Mouse (Mus musculus) midbrain, postnatal 0 days (tissue): ENCODE results near the gene Apc2. TPM values are rescaled to one million over a fixed set of nuclear protein-coding genes. Genes with fewer than 3 reads are reported as not detected.

Experiments
- ATAC-seq: fragments of 200-750 bp; cut with Nextera tagmentation; 2 replicates; pipeline ENCODE4 v1.8.0; 2017; ENCODE audit warnings: moderate number of reproducible peaks, mild to moderate bottlenecking, moderate TSS enrichment, moderate library complexity; ENCODE audit not compliant: low FRiP score
- DNase-seq: peaks from one replicate; pipeline ENCODE4 v3.0.0-alpha.2; 2015; ENCODE audit warnings: low spot score
- H3K27ac ChIP-seq: fragments of 300-500 bp; sonication (generic); 2 replicates; pipeline ENCODE4 v1.5.1; 2014; ENCODE audit warnings: low read depth, mild to moderate bottlenecking, low read length, mixed read lengths
- H3K27me3 ChIP-seq: fragments of 300-500 bp; sonication (generic); 2 replicates; pipeline ENCODE4 v1.6.1; 2014; ENCODE audit warnings: low read length, control low read depth, mixed read lengths; ENCODE audit not compliant: insufficient read depth
- H3K36me3 ChIP-seq: fragments of 300-500 bp; sonication (generic); 2 replicates; pipeline ENCODE4 v1.6.1; 2014; ENCODE audit warnings: low read length, control low read depth, mixed read lengths; ENCODE audit not compliant: insufficient read depth
- H3K4me1 ChIP-seq: fragments of 300-500 bp; sonication (generic); 2 replicates; pipeline ENCODE4 v1.6.1; 2014; ENCODE audit warnings: mild to moderate bottlenecking, control low read depth, antibody characterized with exemption, low read length, mixed read lengths; ENCODE audit not compliant: insufficient read depth
- H3K4me2 ChIP-seq: fragments of 300-500 bp; sonication (generic); 2 replicates; pipeline ENCODE4 v1.6.1; 2014; ENCODE audit warnings: low read depth, mild to moderate bottlenecking, low read length, mixed read lengths; ENCODE audit not compliant: poor library complexity, severe bottlenecking
- H3K4me3 ChIP-seq: fragments of 300-500 bp; sonication (generic); 2 replicates; pipeline ENCODE4 v1.5.1; 2014; ENCODE audit warnings: low read depth, mild to moderate bottlenecking, low read length, moderate library complexity
- H3K9ac ChIP-seq: fragments of 300-500 bp; sonication (generic); replicated peaks from 2 replicates; pipeline ENCODE4 v1.6.1; 2014; ENCODE audit warnings: mild to moderate bottlenecking, low read length, moderate library complexity, mixed read lengths; ENCODE audit not compliant: poor library complexity, severe bottlenecking
- H3K9me3 ChIP-seq: fragments of 300-500 bp; sonication (generic); 2 replicates; pipeline ENCODE4 v1.6.1; 2016; ENCODE audit warnings: low read length, control low read depth
- CTCF ChIP-seq: IDR thresholded peaks from 2 replicates; pipeline ENCODE4 v1.5.1; 2016; ENCODE audit warnings: antibody characterized with exemption, mild to moderate bottlenecking
- WGBS: fragments of 180-500 bp; shearing (Covaris S2); extraction: QIAGEN DNeasy Blood & Tissue Kit; methylation state at CpG from one replicate; pipeline ENCODE4 v1.1.7; 2014; 5-methylcytosine and 5-hydroxymethylcytosine counted together
- microRNA-seq: library from miRNA; unstranded; fragments of <30 nt; microRNA quantifications from one replicate; pipeline ENCODE4, GENCODE M21; 2016; ENCODE audit warnings: borderline number of aligned reads
- polyA plus RNA-seq: library from polyadenylated mRNA; unstranded; fragments of >200 nt; fragmentation: Nextera tagmentation; extraction: Ambion mirVana; gene quantifications from 2 replicates; pipeline ENCODE4 v1.2.1, GENCODE M21; 2015
- total RNA-seq: library from RNA; depleted of rRNA; stranded (reverse); fragments of >200 nt; gene quantifications from 2 replicates; pipeline ENCODE4 v1.2.3, GENCODE M21; 2014; rRNA removed

Apc2 gene
- total and polyA plus RNA-seq, 2 experiments from 2014 or later, result 110 to 370 TPM

- 2% methylated on average over 33 of the region's 34 CpGs for WGBS
- no peak for TF ChIP-seq CTCF
- peak overlapping the region; percentile 62 for H3K9ac ChIP-seq
- no peaks in the 10 kb centered on the region for H3K9me3 ChIP-seq
- H3K27ac ChIP-seq, result no peak overlapping the region
- H3K4me1 ChIP-seq, result peaks cover 8% of the 10 kb centered on the region; the same call in 1 of the 2 replicates
- H3K4me3 ChIP-seq, result peak overlapping the region; percentile 50
- H3K27me3 ChIP-seq, result peaks cover 47% of the 10 kb centered on the region
- no peaks in the 10 kb centered on the region for H3K36me3 ChIP-seq
- DNase-seq (no peak), ATAC-seq (no peak)
- H3K4me2 ChIP-seq, result peak overlapping the region; percentile 82
Observed at GRCm38 (mm10) chr10:80356737-80357136, 61.0 kb downstream of the Apc2 start.

GRCm38 (mm10) chr10:80357336-80357735 is 61.6 kb downstream of the Apc2 start:
- TF ChIP-seq CTCF, result no peak
- peak overlapping the region; percentile 82 for H3K4me2 ChIP-seq
- peaks cover 8% of the 10 kb centered on the region; the same call in 1 of the 2 replicates for H3K4me1 ChIP-seq
- no peak for DNase-seq
- peak overlapping the region; percentile 50 for H3K4me3 ChIP-seq
- H3K27ac ChIP-seq, result no peak overlapping the region
- H3K36me3 ChIP-seq, result no peaks in the 10 kb centered on the region
- no peak for ATAC-seq
- no peak overlapping the region for H3K9ac ChIP-seq
- WGBS, result 31% methylated on average over 7 of the region's 7 CpGs
- no peaks in the 10 kb centered on the region for H3K9me3 ChIP-seq
- H3K27me3 ChIP-seq, result peaks cover 41% of the 10 kb centered on the region

DNA sequence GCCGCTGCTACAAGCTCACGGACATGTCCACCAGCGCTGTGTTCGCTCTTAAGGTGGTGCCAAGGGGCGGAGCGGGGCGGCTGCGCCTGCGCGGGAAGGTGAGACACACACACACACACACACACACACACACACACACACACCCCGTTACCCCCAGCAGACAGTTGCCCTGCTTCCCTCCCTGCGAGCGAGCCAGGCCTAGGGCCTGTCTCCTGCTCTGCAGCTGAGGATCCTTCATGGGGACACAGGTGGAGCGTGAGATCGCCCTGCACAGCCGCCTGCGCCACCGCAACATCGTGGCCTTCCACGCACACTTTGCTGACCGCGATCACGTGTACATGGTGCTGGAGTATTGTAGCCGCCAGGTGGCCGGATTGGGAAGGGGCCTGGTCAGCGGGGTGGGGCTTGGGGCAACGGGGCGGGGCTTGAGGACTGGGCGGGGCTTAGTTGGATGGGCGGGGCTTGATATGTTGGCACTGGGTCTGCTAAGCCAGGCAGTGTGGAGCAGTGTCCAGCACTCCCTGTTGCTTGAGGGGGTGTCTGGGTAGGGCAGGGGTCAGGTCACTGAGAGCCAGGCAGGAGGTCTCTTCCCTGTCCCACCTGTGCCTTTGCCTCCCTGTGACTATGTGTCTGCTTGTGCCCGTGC is 62.3 kb downstream of the Apc2 start:
- H3K36me3 ChIP-seq, result no peaks in the 10 kb centered on the region
- H3K4me2 ChIP-seq, result peak overlapping the region; percentile 82
- H3K9ac ChIP-seq, result peak overlapping the region; percentile 19
- H3K9me3 ChIP-seq, result no peaks in the 10 kb centered on the region
- DNase-seq (peak; percentile 61), ATAC-seq (peak; percentile 71)
- H3K27ac ChIP-seq, result no peak overlapping the region
- peak; percentile 57 for TF ChIP-seq CTCF
- 7% methylated on average over 30 of the region's 31 CpGs for WGBS
- H3K4me1 ChIP-seq, result peaks cover 8% of the 10 kb centered on the region; the same call in 1 of the 2 replicates
- H3K4me3 ChIP-seq, result peak overlapping the region; percentile 50
- peaks cover 37% of the 10 kb centered on the region for H3K27me3 ChIP-seq

DNA sequence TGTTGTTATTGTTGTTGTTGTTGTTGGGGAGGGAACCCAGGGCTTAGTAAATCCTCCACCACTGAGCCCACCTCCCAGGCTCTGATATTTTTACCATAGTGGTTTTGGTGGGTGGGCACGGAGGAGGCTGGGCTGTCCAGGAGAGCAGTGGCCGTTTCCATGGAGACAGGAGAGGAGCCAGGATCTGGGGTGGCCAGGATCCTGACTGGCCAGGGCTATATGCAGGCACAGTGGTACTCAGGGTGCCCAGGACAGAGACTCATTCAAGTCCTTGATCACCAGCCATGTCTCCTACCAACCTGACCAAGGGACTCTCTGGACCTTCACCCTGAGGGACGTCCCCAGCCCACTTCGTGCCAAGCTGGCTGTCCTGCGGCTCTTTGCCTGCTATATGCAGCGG is 68.0 kb downstream of the Apc2 start:
- H3K9me3 ChIP-seq, result no peaks in the 10 kb centered on the region
- ATAC-seq (no peak), DNase-seq (no peak)
- H3K36me3 ChIP-seq, result no peaks in the 10 kb centered on the region
- H3K4me2 ChIP-seq, result no peak overlapping the region
- H3K9ac ChIP-seq, result no peak overlapping the region
- no peaks in the 10 kb centered on the region for H3K4me1 ChIP-seq
- H3K27ac ChIP-seq, result no peak overlapping the region
- H3K4me3 ChIP-seq, result no peak overlapping the region
- WGBS, result 23% methylated on average over 6 of the region's 6 CpGs
- TF ChIP-seq CTCF, result no peak
- no peaks in the 10 kb centered on the region; the same call in none of the 2 replicates for H3K27me3 ChIP-seq

DNA sequence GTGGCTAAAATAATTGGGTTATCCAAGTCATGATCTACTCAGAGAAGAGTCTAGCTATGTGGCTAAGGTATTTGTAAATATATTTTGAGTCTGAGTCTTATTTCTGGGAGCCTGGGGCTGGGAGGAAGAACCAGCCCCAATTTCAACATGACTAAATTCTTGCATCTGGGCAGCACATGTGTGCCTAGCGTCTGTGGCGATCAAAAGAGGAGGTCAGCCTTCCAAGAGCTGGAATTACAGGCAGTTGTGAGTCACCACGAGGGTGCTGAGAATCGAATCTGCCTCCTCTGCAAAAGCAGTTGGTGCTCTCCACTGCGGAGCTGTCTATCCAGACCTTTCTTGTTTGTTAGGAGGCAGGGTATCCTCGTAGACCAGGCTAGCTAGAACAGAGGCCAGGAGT is 70.0 kb downstream of the Apc2 start:
- 80% methylated on average over 6 of the region's 6 CpGs for WGBS
- DNase-seq (no peak), ATAC-seq (no peak)
- Histone ChIP-seq H3K4me2 (no peak overlapping the region), H3K36me3 (no peaks in the 10 kb centered on the region), H3K27me3 (no peaks in the 10 kb centered on the region), H3K9ac (no peak overlapping the region), H3K4me1 (no peaks in the 10 kb centered on the region), H3K9me3 (no peaks in the 10 kb centered on the region), H3K4me3 (no peak overlapping the region), H3K27ac (no peak overlapping the region)
- TF ChIP-seq CTCF, result no peak

Small RNA genes within 50 kb of the gene (microRNA-seq; reads per million reads assigned to microRNA genes)
- not detected for gene Mir6911

Other genes starting within 250 kb of the Apc2 start
- gene Gpx4, start 248.8 kb upstream of the Apc2 start, total RNA-seq, result 350 TPM in 2 replicates
- gene Gpx4, start 248.8 kb upstream of the Apc2 start, polyA plus RNA-seq, result 635 and 741 TPM in 2 replicates
- gene Sbno2, start 190.4 kb upstream of the Apc2 start, total RNA-seq, result 24.3 TPM in 2 replicates
- 7.6 TPM in 2 replicates for gene Sbno2, start 190.4 kb upstream of the Apc2 start, polyA plus RNA-seq
- gene Stk11, start 180.2 kb upstream of the Apc2 start, total RNA-seq, result 84.0 and 97.3 TPM in 2 replicates
- gene Stk11, start 180.2 kb upstream of the Apc2 start, polyA plus RNA-seq, result 12.3 and 12.4 TPM in 2 replicates
- 231 and 259 TPM in 2 replicates for gene Atp5d, start 157.3 kb upstream of the Apc2 start, total RNA-seq
- 607 and 661 TPM in 2 replicates for gene Atp5d, start 157.3 kb upstream of the Apc2 start, polyA plus RNA-seq
- gene Cbarp, start 155.1 kb upstream of the Apc2 start, total RNA-seq, result 273 and 276 TPM in 2 replicates
- gene Cbarp, start 155.1 kb upstream of the Apc2 start, polyA plus RNA-seq, result 120 and 121 TPM in 2 replicates
- 114 and 143 TPM in 2 replicates for gene Midn, start 147.7 kb upstream of the Apc2 start, total RNA-seq
- gene Midn, start 147.7 kb upstream of the Apc2 start, polyA plus RNA-seq, result 16.3 and 17.2 TPM in 2 replicates
- 315 and 337 TPM in 2 replicates for gene Cirbp, start 130.0 kb upstream of the Apc2 start, total RNA-seq
- gene Cirbp, start 130.0 kb upstream of the Apc2 start, polyA plus RNA-seq, result 760 and 829 TPM in 2 replicates
- 2.3 and 2.8 TPM in 2 replicates for gene 1600002K03Rik, start 123.0 kb upstream of the Apc2 start, total RNA-seq
- 4.1 and 5.3 TPM in 2 replicates for gene 1600002K03Rik, start 123.0 kb upstream of the Apc2 start, polyA plus RNA-seq
- 45.1 and 51.1 TPM in 2 replicates for gene Efna2, start 116.5 kb upstream of the Apc2 start, total RNA-seq
- gene Efna2, start 116.5 kb upstream of the Apc2 start, polyA plus RNA-seq, result 52.1 and 58.4 TPM in 2 replicates
- gene Mum1, start 69.5 kb upstream of the Apc2 start, total RNA-seq, result 45.1 and 60.9 TPM in 2 replicates
- gene Mum1, start 69.5 kb upstream of the Apc2 start, polyA plus RNA-seq, result 42.4 and 49.6 TPM in 2 replicates
- 193 and 201 TPM in 2 replicates for gene Ndufs7, start 46.9 kb upstream of the Apc2 start, total RNA-seq
- gene Ndufs7, start 46.9 kb upstream of the Apc2 start, polyA plus RNA-seq, result 358 and 388 TPM in 2 replicates
- gene Gamt, start 35.0 kb upstream of the Apc2 start, total RNA-seq, result 12.5 and 14.3 TPM in 2 replicates
- 16.8 and 19.6 TPM in 2 replicates for gene Gamt, start 35.0 kb upstream of the Apc2 start, polyA plus RNA-seq
- 107 and 109 TPM in 2 replicates for gene Dazap1, start 34.5 kb upstream of the Apc2 start, total RNA-seq
- gene Dazap1, start 34.5 kb upstream of the Apc2 start, polyA plus RNA-seq, result 34.2 and 34.5 TPM in 2 replicates
- 971 and 1,162 TPM in 2 replicates for gene Rps15, start 3.5 kb upstream of the Apc2 start, total RNA-seq
- gene Rps15, start 3.5 kb upstream of the Apc2 start, polyA plus RNA-seq, result 633 and 645 TPM in 2 replicates
- gene 2310011J03Rik, start 24.6 kb downstream of the Apc2 start, total RNA-seq, result 15.6 and 23.1 TPM in 2 replicates
- 26.5 and 29.6 TPM in 2 replicates for gene 2310011J03Rik, start 24.6 kb downstream of the Apc2 start, polyA plus RNA-seq
- gene Pcsk4, start 33.5 kb downstream of the Apc2 start, total RNA-seq, result 5.2 and 7.5 TPM in 2 replicates
- gene Pcsk4, start 33.5 kb downstream of the Apc2 start, polyA plus RNA-seq, result 12.6 and 14.6 TPM in 2 replicates
- gene Reep6, start 34.0 kb downstream of the Apc2 start, total RNA-seq, result 3.8 and 5.3 TPM in 2 replicates
- 7.0 and 7.8 TPM in 2 replicates for gene Reep6, start 34.0 kb downstream of the Apc2 start, polyA plus RNA-seq
- 0.71 and 0.77 TPM in 2 replicates for gene Adamtsl5, start 52.4 kb downstream of the Apc2 start, total RNA-seq
- 0.62 and 0.71 TPM in 2 replicates for gene Adamtsl5, start 52.4 kb downstream of the Apc2 start, polyA plus RNA-seq
- gene Plk5, start 60.5 kb downstream of the Apc2 start, total RNA-seq, result 17.5 and 23.1 TPM in 2 replicates
- 12.5 and 12.8 TPM in 2 replicates for gene Plk5, start 60.5 kb downstream of the Apc2 start, polyA plus RNA-seq
- gene Mex3d, start 91.7 kb downstream of the Apc2 start, total RNA-seq, result 118 and 147 TPM in 2 replicates
- gene Mex3d, start 91.7 kb downstream of the Apc2 start, polyA plus RNA-seq, result 12.5 and 13.9 TPM in 2 replicates
- 30.4 and 47.0 TPM in 2 replicates for gene Mbd3, start 103.6 kb downstream of the Apc2 start, total RNA-seq
- gene Mbd3, start 103.6 kb downstream of the Apc2 start, polyA plus RNA-seq, result 154 and 157 TPM in 2 replicates
- 295 and 379 TPM in 2 replicates for gene Uqcr11, start 110.9 kb downstream of the Apc2 start, total RNA-seq
- 638 and 795 TPM in 2 replicates for gene Uqcr11, start 110.9 kb downstream of the Apc2 start, polyA plus RNA-seq
- gene Tcf3, start 137.7 kb downstream of the Apc2 start, total RNA-seq, result 69.6 and 91.1 TPM in 2 replicates
- gene Tcf3, start 137.7 kb downstream of the Apc2 start, polyA plus RNA-seq, result 24.8 and 25.1 TPM in 2 replicates
- gene Onecut3, start 198.9 kb downstream of the Apc2 start, total RNA-seq, result 2.8 and 3.1 TPM in 2 replicates
- 0.69 and 0.89 TPM in 2 replicates for gene Onecut3, start 198.9 kb downstream of the Apc2 start, polyA plus RNA-seq
- gene Atp8b3, start 243.1 kb downstream of the Apc2 start, total RNA-seq, result 0.71 and 0.93 TPM in 2 replicates
- gene Atp8b3, start 243.1 kb downstream of the Apc2 start, polyA plus RNA-seq, result 0.90 and 1.1 TPM in 2 replicates